Mouse (Mus musculus): ENCODE results near the gene I0C0044D17Rik.

I0C0044D17Rik gene

GRCm38 (mm10) chr4:98831726-98832125 is 8.1 kb upstream of the I0C0044D17Rik start:
- no peak for DNase-seq (ENCODE audit: extremely low spot score, low read depth, low spot score)

- DNase-seq (ENCODE audit: extremely low spot score, low read depth, low spot score), result no peak
Measured at GRCm38 (mm10) chr4:98826701-98827100, 3.1 kb upstream of the I0C0044D17Rik start.

- no peak for DNase-seq (ENCODE audit: extremely low spot score, low read depth, low spot score)
Measured at GRCm38 (mm10) chr4:98823047-98823446, 593 bp downstream of the I0C0044D17Rik start.

DNA sequence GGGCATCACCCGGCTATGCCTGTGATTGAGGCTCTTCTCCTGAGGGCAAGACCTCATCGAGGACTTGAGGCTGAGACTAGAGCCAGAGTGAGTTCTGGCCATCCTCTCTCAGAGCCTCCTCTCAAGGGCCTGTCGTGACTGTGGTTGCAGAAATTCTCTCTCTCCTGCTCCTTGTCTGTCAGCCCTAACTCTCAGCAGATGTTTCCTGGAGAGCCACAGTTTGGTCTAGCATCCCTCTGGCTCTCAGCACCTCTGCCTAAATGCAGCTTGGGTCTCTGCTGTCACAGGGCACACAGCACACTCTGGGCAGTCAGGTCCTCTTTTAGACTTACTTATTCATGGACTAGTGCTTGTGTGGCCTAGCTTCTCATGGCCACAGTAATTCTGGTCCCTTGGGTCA is 1.2 kb downstream of the I0C0044D17Rik start:
- no peak for DNase-seq (ENCODE audit: extremely low spot score, low read depth, low spot score)

- DNase-seq (ENCODE audit: extremely low spot score, low read depth, low spot score), result no peak
Measured at GRCm38 (mm10) chr4:98819216-98819755, 4.4 kb downstream of the I0C0044D17Rik start.

DNA sequence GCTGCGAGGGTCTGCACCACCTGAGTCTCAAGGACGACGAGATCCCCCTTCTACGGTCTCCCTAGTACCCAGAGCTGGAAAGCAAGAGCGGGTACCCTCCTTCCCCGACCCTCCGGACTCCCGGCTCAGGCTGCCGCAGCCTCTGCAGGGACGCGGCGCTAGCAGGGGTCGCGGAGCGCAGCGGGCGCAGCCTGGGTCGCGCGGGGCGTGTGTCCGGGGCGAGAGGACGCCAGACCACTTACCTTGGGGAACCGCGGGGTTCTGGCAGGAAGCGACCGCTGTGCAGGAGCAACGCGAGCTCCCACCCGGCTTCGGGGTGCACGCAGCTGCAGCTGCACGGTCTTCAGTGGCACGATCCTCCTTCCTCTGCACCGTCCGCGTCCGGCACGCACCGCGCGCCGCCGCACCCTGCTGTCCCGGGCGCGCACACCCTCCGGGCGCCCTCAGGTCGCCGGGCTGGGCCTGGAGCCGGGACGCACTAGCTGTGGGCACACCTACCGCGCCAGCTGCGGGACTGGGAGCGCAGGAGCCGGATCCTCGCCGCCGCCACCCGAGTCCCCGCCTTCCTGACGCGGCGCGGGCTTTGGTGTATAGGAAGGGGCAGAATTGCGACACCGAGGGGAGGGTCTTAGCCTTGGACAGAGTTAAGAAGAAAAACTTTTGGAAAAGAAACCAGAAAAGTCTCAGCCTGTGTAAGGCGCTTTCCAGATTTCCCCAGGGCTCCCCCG is 6.3 kb downstream of the I0C0044D17Rik start, which contains the start of gene Kank4:
Kank4 (minus strand) TSS at position 354 of the 728 bp plus-strand sequence.
- DNase-seq (ENCODE audit: extremely low spot score, low read depth, low spot score), result no peak

GRCm38 (mm10) chr4:98816807-98817183 is 6.8 kb downstream of the I0C0044D17Rik start:
- DNase-seq (ENCODE audit: extremely low spot score, low read depth, low spot score), result no peak

- no peak for DNase-seq (ENCODE audit: extremely low spot score, low read depth, low spot score)
Measured at GRCm38 (mm10) chr4:98806306-98806705, 17.3 kb downstream of the I0C0044D17Rik start.

DNA sequence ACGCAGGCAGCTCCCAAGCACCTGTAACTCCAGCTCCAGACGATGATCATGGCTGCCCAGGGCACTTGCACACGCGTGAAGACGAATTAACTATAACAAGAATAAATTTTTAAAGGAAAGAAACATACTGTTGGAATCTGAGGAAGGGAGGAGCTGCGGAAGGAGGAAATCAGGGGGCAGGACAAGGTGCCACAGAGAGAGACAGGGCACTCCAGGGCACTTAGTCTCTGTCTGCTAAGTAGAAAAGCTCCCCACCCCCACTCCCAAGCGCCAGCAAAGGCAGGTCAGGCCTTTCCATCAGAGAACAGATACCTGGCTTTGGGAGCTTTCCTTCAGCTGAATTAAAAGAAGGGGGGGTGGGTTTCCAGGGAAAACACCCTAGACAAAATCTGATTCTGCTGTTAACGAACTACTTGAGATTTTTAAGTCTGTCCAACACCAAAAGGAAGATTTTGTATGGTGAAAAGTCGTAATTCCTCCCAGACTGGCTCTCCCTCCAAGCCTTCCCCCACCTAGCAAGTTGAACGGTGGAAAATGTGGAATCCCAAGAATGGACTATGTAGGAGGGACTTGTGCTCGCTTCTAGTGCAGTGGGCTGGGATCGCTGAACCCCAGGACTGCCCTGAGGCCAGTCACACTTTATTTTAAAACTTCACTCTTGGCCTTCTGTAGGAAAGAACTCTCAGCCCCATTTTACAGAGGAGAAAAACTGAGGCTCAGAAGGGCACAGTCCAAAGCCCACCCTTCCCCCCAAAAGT is 18.2 kb downstream of the I0C0044D17Rik start:
- DNase-seq (ENCODE audit: extremely low spot score, low read depth, low spot score), result no peak

GRCm38 (mm10) chr4:98804476-98805134 is 19.0 kb downstream of the I0C0044D17Rik start:
- peak; percentile 44 for DNase-seq (ENCODE audit: extremely low spot score, low read depth, low spot score)

- no peak for DNase-seq (ENCODE audit: extremely low spot score, low read depth, low spot score)
Measured at GRCm38 (mm10) chr4:98801775-98802174, 21.9 kb downstream of the I0C0044D17Rik start.

GRCm38 (mm10) chr4:98800824-98801223 is 22.8 kb downstream of the I0C0044D17Rik start:
- no peak for DNase-seq (ENCODE audit: extremely low spot score, low read depth, low spot score)

DNA sequence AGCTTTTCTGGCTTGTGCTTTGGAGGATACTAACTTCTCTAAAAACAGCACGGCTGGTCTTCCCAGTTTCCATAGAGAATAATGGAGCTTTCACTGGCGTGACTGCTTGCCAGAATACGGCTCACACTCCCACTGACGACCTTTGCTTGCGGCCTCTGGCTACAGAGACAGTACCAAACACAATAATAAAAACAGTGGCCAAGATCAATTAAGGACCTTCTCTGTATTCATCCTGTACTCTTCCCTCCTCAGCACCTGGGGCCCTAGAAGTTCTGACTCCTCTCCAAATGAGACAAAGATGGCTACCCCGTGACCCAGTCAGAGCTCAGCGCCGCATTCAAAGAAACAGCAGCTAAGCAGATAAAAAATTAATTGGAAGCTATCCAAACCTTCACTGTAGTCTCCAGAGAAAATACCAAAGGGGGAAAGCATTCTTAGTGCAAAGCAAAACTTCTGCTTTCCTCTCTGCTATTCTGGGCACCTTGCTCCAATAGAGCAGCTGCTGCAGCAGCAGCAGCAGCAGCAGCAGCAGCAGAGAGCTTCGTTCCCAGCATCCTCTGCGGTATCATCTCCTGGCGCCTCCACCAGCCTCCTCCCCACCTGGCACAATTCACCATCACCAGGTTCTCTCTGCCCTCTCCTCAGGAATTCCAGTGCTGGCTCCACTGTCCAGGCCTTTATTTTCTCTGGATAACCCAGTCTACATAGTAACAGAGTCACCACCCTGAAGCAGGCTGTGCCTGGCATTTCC is 26.9 kb downstream of the I0C0044D17Rik start:
- no peak for DNase-seq (ENCODE audit: extremely low spot score, low read depth, low spot score)

DNA sequence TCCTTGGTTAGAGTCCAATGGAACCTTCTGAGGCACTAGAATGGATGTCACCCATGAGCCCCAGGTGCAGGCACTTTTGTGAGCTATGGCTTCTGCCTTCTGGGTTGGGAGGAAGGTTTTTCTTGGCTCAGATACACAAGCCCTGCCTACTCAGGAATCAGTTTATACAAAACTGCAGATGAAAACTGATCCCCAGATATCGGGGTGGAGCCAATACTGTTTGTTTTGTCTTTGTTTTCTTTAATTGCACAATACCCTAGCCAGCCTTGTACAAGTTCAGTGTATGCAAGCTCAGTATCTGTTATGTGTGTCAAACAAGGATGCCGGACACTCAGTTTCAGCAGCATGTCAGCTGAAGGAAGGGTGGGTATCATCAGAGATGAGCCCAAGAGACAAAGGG is 28.4 kb downstream of the I0C0044D17Rik start:
- no peak for DNase-seq (ENCODE audit: extremely low spot score, low read depth, low spot score)

DNA sequence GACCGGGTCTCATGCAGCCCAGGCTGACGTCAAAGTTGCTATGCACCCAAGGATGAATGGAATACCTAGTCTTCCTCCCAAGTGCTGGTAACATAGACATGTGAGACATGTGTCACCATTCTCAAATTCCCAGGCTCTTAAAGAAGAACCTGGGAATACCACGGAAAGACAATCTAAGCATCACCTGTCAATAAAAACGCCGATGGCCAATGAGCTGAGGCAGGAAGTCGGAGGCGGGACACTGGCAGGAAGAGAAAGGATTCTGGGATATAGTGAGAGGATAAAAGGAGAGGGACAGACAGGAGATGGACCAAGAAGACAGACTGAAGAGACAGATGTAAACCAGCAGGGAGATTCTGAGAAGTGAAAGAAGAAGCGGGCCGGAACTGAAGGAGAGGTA is 30.2 kb downstream of the I0C0044D17Rik start:
- no peak for DNase-seq (ENCODE audit: extremely low spot score, low read depth, low spot score)

DNA sequence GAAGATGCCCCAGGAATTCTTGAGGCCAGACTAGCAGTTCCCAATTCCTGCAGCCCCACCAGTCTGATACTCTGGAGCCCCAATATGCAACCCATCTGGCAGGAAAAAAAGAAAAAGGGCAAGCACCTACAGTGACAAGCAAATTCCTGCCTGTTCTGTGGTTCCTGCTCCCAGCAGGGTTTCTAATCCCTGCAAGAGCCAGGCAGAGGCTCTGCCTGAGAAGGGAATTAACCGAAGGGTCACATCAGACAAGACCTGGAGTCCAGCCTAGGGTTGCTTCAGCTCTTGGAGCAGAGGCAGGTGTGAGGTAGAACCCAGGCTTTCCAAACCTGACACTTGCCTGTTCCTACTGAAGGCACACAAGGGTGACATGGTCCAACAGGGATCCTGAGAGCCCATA is 32.9 kb downstream of the I0C0044D17Rik start:
- no peak for DNase-seq (ENCODE audit: extremely low spot score, low read depth, low spot score)

- DNase-seq (ENCODE audit: extremely low spot score, low read depth, low spot score), result no peak
Measured at GRCm38 (mm10) chr4:98789861-98790311, 33.8 kb downstream of the I0C0044D17Rik start.

DNA sequence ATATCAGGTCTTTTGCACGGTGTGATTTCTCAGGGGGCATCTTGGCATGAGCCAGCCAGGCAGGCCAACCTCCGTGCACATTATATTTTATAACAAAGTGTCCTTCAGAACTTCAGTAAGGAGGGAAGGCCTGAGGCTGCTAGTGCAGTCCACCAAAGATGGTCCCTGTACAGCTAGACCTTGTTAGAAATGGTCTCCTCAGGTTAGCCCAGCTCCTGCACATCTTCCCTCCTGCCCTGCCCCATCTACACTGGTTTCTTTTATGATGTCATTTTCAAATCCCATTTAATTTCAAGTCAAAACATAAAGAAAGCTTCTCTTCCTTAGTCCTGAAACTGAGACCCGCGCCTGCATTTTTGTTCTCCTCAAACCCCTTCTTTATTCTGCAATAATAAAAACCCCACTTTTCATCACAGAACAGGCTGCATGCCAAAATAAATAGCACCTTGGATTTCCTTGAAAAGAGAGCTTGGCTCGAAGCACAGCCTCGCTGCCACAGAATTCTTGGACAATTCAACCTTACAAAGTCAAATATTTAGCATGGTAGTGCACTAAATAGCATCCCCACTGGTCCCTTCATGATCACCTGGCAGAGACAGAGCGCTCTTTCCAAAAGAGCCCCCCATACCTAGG is 34.4 kb downstream of the I0C0044D17Rik start:
- DNase-seq (ENCODE audit: extremely low spot score, low read depth, low spot score), result no peak

DNA sequence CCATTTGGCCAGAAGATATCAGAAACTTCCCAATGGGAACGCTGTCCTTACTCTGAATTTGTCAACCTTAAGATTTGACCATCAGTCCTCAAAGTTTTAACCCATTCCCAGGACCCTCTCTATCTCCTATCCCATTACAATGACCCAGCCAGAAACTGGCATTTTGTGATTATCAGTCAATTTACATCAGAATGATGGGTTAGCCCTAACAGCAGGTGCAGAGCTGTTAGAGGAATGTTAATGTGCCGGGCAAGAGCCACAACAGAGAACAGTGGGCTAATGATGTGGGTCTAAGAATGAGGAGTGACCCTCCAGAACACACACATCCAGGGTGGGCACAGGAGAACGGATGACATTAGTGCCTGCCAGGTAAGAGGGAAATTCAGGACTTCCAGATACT is 37.4 kb downstream of the I0C0044D17Rik start:
- DNase-seq (ENCODE audit: extremely low spot score, low read depth, low spot score), result no peak

GRCm38 (mm10) chr4:98785851-98786250 is 37.8 kb downstream of the I0C0044D17Rik start:
- DNase-seq (ENCODE audit: extremely low spot score, low read depth, low spot score), result no peak

Data from hindlimb bud, embryonic 11.5 days (tissue).